Mouse (Mus musculus) regulatory T cell (primary cell): ENCODE results near the gene Map4k5.

ENCODE experiments used
- in situ Hi-C: fragments of 300-600 bp; cut with MboI, MseI; formaldehyde crosslinking; loops from one replicate; pipeline ENCODE4 v1.15.1; 2025; ENCODE audit warnings: high pct_unique_total_duplicates

Gene Map4k5

GRCm38 (mm10) chr12:69788380-69788779, 104.6 kb downstream of the Map4k5 start:
- in situ Hi-C loops: no loop called here

- in situ Hi-C loops: no loop called here
These were observed 107.5 kb downstream of the Map4k5 start for GRCm38 (mm10) chr12:69785471-69785870.

GRCm38 (mm10) chr12:69783247-69784025, 109.6 kb downstream of the Map4k5 start:
- in situ Hi-C loops: loop anchor here (5.0 kb wide), 1 partner anchor 54 kb away; no protein-coding TSS in a partner anchor

- in situ Hi-C loops: loop anchor here (5.0 kb wide), 1 partner anchor 55 kb away; no protein-coding TSS in a partner anchor
These were observed 110.9 kb downstream of the Map4k5 start for GRCm38 (mm10) chr12:69781935-69782650.

GRCm38 (mm10) chr12:69781480-69781879, 111.5 kb downstream of the Map4k5 start:
- in situ Hi-C loops: loop anchor here (5.0 kb wide), 1 partner anchor 56 kb away; no protein-coding TSS in a partner anchor

GRCm38 (mm10) chr12:69777957-69778356, 115.0 kb downstream of the Map4k5 start:
- in situ Hi-C loops: no loop called here

GRCm38 (mm10) chr12:69777341-69777730, 115.7 kb downstream of the Map4k5 start:
- in situ Hi-C loops: no loop called here

- in situ Hi-C loops: no loop called here
These were observed 116.2 kb downstream of the Map4k5 start for GRCm38 (mm10) chr12:69776607-69777340.

GRCm38 (mm10) chr12:69768841-69769240, 124.2 kb downstream of the Map4k5 start:
- in situ Hi-C loops: loop anchor here (10.0 kb wide), 1 partner anchor 286 kb away; no protein-coding TSS in a partner anchor

- in situ Hi-C loops: loop anchor here (10.0 kb wide), 1 partner anchor 287 kb away; no protein-coding TSS in a partner anchor
These were observed 125.3 kb downstream of the Map4k5 start for GRCm38 (mm10) chr12:69767476-69768258.

GRCm38 (mm10) chr12:69766185-69766904, 126.7 kb downstream of the Map4k5 start:
- in situ Hi-C loops: loop anchor here (10.0 kb wide), 1 partner anchor 288 kb away; no protein-coding TSS in a partner anchor

GRCm38 (mm10) chr12:69765543-69765942, 127.5 kb downstream of the Map4k5 start:
- in situ Hi-C loops: loop anchor here (10.0 kb wide), 1 partner anchor 289 kb away; no protein-coding TSS in a partner anchor

- in situ Hi-C loops: loop anchor here (10.0 kb wide), 1 partner anchor 293 kb away; no protein-coding TSS in a partner anchor
These were observed 131.4 kb downstream of the Map4k5 start for GRCm38 (mm10) chr12:69761603-69762002.

GRCm38 (mm10) chr12:69760743-69761406, 132.1 kb downstream of the Map4k5 start:
- in situ Hi-C loops: loop anchor here (10.0 kb wide), 1 partner anchor 294 kb away; no protein-coding TSS in a partner anchor

GRCm38 (mm10) chr12:69760014-69760413, 133.0 kb downstream of the Map4k5 start:
- in situ Hi-C loops: loop anchor here (10.0 kb wide), 1 partner anchor 295 kb away; no protein-coding TSS in a partner anchor

- in situ Hi-C loops: no loop called here
These were observed 133.6 kb downstream of the Map4k5 start for GRCm38 (mm10) chr12:69759267-69759885.

GRCm38 (mm10) chr12:69758221-69759185, 134.5 kb downstream of the Map4k5 start:
- in situ Hi-C loops: no loop called here
